Mouse (Mus musculus): Measurements from ENCODE around the gene Gm3854. TPM values are rescaled to one million over a fixed set of nuclear protein-coding genes. Genes with fewer than 3 reads are reported as not detected.
A peak's percentile ranks its signal among the peaks of the same experiment; 100 is the strongest.

Gene Gm3854
- polyA plus RNA-seq, 1 experiment from 2014 or later, result 1.5 TPM

DNA sequence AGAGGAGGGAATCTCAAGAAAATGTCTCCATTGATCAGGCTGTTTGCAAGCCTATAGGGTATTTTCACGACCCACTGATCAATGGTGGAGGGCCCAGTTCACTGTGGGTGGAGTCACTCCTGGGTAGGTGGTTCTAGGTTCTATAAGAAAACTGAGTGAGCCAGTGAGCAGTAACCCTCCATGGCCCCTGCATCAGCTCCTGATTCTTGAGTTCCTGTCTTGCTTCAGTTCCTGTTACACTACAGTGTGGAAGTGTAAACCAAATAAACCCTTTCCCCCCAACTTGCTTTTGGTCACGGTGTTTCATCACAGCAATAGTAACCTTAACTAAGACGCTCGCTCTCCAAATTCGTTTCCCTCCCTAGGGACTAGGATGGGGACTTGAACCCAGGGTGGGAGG lies 45.4 kb downstream of the Gm3854 start:
- peaks cover 53% of the 10 kb centered on the region for H3K36me3 ChIP-seq (ENCODE audit: control insufficient read depth, insufficient read depth, low read length)
- WGBS, result 82% methylated on average over 5 of the region's 5 CpGs
- no peak for ATAC-seq (ENCODE audit: insufficient number of reproducible peaks, insufficient read depth, low FRiP score, low read depth)
- no peak overlapping the region for H3K9ac ChIP-seq (ENCODE audit: low read length)
- no peaks in the 10 kb centered on the region for H3K27me3 ChIP-seq (ENCODE audit: control insufficient read depth, insufficient read depth, low read length)
- peaks cover under 1% of the 10 kb centered on the region in 2 experiments; a peak in 2 of 4 replicates for H3K4me1 ChIP-seq (ENCODE audit: control insufficient read depth in 2 of 2, insufficient read depth in 2 of 2, low read length in 2 of 2)
- no peaks in the 10 kb centered on the region for H3K9me3 ChIP-seq (ENCODE audit: control insufficient read depth, low read length)
- no peak overlapping the region for H3K4me3 ChIP-seq (ENCODE audit: control insufficient read depth in 1 of 2, insufficient read depth in 1 of 2, low read depth in 1 of 2, low read length in 2 of 2)
- no peak overlapping the region for H3K27ac ChIP-seq (replicated peaks in 1 of 2; ENCODE audit: control insufficient read depth in 1 of 2, insufficient read depth in 1 of 2, low read depth in 2 of 2, low read length in 2 of 2)
- H3K4me2 ChIP-seq (ENCODE audit: low read length), result no peak overlapping the region

GRCm38 (mm10) chr7:6389449-6389848 lies 45.9 kb downstream of the Gm3854 start:
- no peaks in the 10 kb centered on the region for H3K9me3 ChIP-seq (ENCODE audit: control insufficient read depth, low read length)
- H3K4me3 ChIP-seq (ENCODE audit: control insufficient read depth in 1 of 2, insufficient read depth in 1 of 2, low read depth in 1 of 2, low read length in 2 of 2), result no peak overlapping the region
- no peak overlapping the region for H3K4me2 ChIP-seq (ENCODE audit: low read length)
- H3K27ac ChIP-seq (replicated peaks in 1 of 2; ENCODE audit: control insufficient read depth in 1 of 2, insufficient read depth in 1 of 2, low read depth in 2 of 2, low read length in 2 of 2), result no peak overlapping the region
- peaks cover 58% of the 10 kb centered on the region for H3K36me3 ChIP-seq (ENCODE audit: control insufficient read depth, insufficient read depth, low read length)
- H3K4me1 ChIP-seq (ENCODE audit: control insufficient read depth in 2 of 2, insufficient read depth in 2 of 2, low read length in 2 of 2), result no peaks in the 10 kb centered on the region
- no peak overlapping the region for H3K9ac ChIP-seq (ENCODE audit: low read length)
- H3K27me3 ChIP-seq (ENCODE audit: control insufficient read depth, insufficient read depth, low read length), result no peaks in the 10 kb centered on the region
- ATAC-seq (ENCODE audit: insufficient number of reproducible peaks, insufficient read depth, low FRiP score, low read depth), result no peak
- WGBS, result 59% methylated on average over 5 of the region's 5 CpGs

GRCm38 (mm10) chr7:6397996-6398975 lies 54.7 kb downstream of the Gm3854 start, which contains the start of gene Smim17:
Gene Smim17 (plus strand): TSS chr7:6398715.
- peak; percentile 66; the same call in 1 of the 2 replicates for ATAC-seq (ENCODE audit: insufficient number of reproducible peaks, insufficient read depth, low FRiP score, low read depth)
- Histone ChIP-seq H3K27me3 (ENCODE audit: control insufficient read depth, insufficient read depth, low read length) (no peaks in the 10 kb centered on the region), H3K4me2 (ENCODE audit: low read length) (peak within 1 kb of the TSS; percentile 74), H3K9me3 (ENCODE audit: control insufficient read depth, low read length) (no peaks in the 10 kb centered on the region), H3K9ac (ENCODE audit: low read length) (peak within 1 kb of the TSS; percentile 62), H3K27ac (replicated peaks in 1 of 2; ENCODE audit: control insufficient read depth in 1 of 2, insufficient read depth in 1 of 2, low read depth in 2 of 2, low read length in 2 of 2) (no peak within 1 kb of the TSS), H3K4me1 (ENCODE audit: control insufficient read depth in 2 of 2, insufficient read depth in 2 of 2, low read length in 2 of 2) (peaks cover 2 to 4% of the 10 kb centered on the region in 2 experiments; a peak in 1 of 4 replicates), H3K4me3 (ENCODE audit: control insufficient read depth in 1 of 2, insufficient read depth in 1 of 2, low read depth in 1 of 2, low read length in 2 of 2) (peak within 1 kb of the TSS; percentile 54 to 61), H3K36me3 (ENCODE audit: control insufficient read depth, insufficient read depth, low read length) (peaks cover 25% of the 10 kb centered on the region)
- WGBS, result 25% methylated on average over 25 of the region's 25 CpGs

Other genes starting within 250 kb of the Gm3854 start
- gene Zfp787, start 187.8 kb upstream of the Gm3854 start, polyA plus RNA-seq (2014; fragmentation: Nextera tagmentation; extraction: Ambion mirVana), result 11.8 and 12.2 TPM in 2 replicates
- gene Zfp444, start 171.5 kb upstream of the Gm3854 start, polyA plus RNA-seq (2014; fragmentation: Nextera tagmentation; extraction: Ambion mirVana), result 29.3 and 31.4 TPM in 2 replicates
- not detected in 2 replicates for gene Galp, start 146.7 kb upstream of the Gm3854 start, polyA plus RNA-seq (2014; fragmentation: Nextera tagmentation; extraction: Ambion mirVana)
- gene Zscan5b, start 121.5 kb upstream of the Gm3854 start, polyA plus RNA-seq (2014; fragmentation: Nextera tagmentation; extraction: Ambion mirVana), result not detected in 2 replicates
- not detected in 2 replicates for gene Epp13, start 91.0 kb upstream of the Gm3854 start, polyA plus RNA-seq (2014; fragmentation: Nextera tagmentation; extraction: Ambion mirVana)
- 3.4 and 3.5 TPM in 2 replicates for gene Zfp667, start 57.2 kb upstream of the Gm3854 start, polyA plus RNA-seq (2014; fragmentation: Nextera tagmentation; extraction: Ambion mirVana)
- gene Zfp583, start 12.5 kb upstream of the Gm3854 start, polyA plus RNA-seq (2014; fragmentation: Nextera tagmentation; extraction: Ambion mirVana), result 4.0 and 6.0 TPM in 2 replicates
- 1.6 and 1.8 TPM in 2 replicates for gene Zfp78, start 19.5 kb downstream of the Gm3854 start, polyA plus RNA-seq (2014; fragmentation: Nextera tagmentation; extraction: Ambion mirVana)
- gene Zfp28, start 39.5 kb downstream of the Gm3854 start, polyA plus RNA-seq (2014; fragmentation: Nextera tagmentation; extraction: Ambion mirVana), result 6.9 and 10.7 TPM in 2 replicates
- 0.74 TPM in 1 of 2 replicates, not detected in the other for gene Smim17, start 55.0 kb downstream of the Gm3854 start, polyA plus RNA-seq (2014; fragmentation: Nextera tagmentation; extraction: Ambion mirVana)
- not detected in 2 replicates for gene Gm20715, start 66.5 kb downstream of the Gm3854 start, polyA plus RNA-seq (2014; fragmentation: Nextera tagmentation; extraction: Ambion mirVana)
- not detected in 2 replicates for gene Olfr1344, start 94.9 kb downstream of the Gm3854 start, polyA plus RNA-seq (2014; fragmentation: Nextera tagmentation; extraction: Ambion mirVana)
- not detected in 2 replicates for gene Olfr1336, start 112.4 kb downstream of the Gm3854 start, polyA plus RNA-seq (2014; fragmentation: Nextera tagmentation; extraction: Ambion mirVana)
- gene Olfr1346, start 123.3 kb downstream of the Gm3854 start, polyA plus RNA-seq (2014; fragmentation: Nextera tagmentation; extraction: Ambion mirVana), result not detected in 2 replicates
- gene Olfr5, start 143.2 kb downstream of the Gm3854 start, polyA plus RNA-seq (2014; fragmentation: Nextera tagmentation; extraction: Ambion mirVana), result not detected in 2 replicates
- gene Olfr1347, start 156.0 kb downstream of the Gm3854 start, polyA plus RNA-seq (2014; fragmentation: Nextera tagmentation; extraction: Ambion mirVana), result not detected in 2 replicates
- not detected in 2 replicates for gene Olfr1348, start 165.0 kb downstream of the Gm3854 start, polyA plus RNA-seq (2014; fragmentation: Nextera tagmentation; extraction: Ambion mirVana)
- gene Olfr1349, start 179.2 kb downstream of the Gm3854 start, polyA plus RNA-seq (2014; fragmentation: Nextera tagmentation; extraction: Ambion mirVana), result not detected in 2 replicates
- gene Olfr1350, start 221.1 kb downstream of the Gm3854 start, polyA plus RNA-seq (2014; fragmentation: Nextera tagmentation; extraction: Ambion mirVana), result not detected in 2 replicates